Mouse (Mus musculus): ENCODE measurements at regions not wholly inside any gene's neighbourhood (a gene's known extent, or its start where the extent isn't known, plus 50 kb on each side); places are given as distances from the start of the nearest gene placed in this dataset.
A peak's percentile ranks its signal among the peaks of the same experiment; 100 is the strongest.

DNA sequence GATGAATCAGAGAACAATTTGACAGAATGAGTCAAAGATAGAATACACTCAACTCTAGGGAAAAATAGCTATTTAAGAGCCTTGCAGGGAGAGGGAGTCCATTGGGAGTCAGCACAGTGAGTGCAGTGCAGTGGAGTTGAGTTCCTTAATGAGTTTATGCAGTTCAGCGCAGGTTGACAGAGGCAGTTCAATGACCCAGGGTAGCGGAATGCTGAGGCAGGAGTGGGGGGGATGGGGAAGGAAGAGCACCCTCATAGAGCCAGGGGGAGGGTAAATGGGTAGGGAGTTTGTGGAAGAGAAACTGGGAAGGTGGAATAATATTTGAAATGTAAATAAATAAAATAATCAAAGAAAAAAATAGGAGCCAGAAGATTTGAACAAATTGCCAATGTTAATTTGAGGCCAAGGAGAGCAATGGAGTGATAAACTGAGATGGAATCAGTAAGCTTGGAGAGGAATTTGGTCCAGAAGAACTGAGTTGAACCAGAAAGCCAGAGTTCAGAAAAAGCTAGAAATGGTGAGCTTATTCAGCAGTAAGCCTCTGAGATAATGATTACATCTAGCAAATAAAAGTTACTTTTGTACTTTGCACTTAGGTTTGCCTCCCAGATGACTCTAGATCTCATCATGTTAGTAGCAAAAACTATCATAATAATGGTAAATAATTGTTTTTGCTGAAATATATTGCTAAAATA, 209.6 kb upstream of the Nrg3 start:
- ATAC-seq (ENCODE audit: low TSS enrichment), result no peak

DNA sequence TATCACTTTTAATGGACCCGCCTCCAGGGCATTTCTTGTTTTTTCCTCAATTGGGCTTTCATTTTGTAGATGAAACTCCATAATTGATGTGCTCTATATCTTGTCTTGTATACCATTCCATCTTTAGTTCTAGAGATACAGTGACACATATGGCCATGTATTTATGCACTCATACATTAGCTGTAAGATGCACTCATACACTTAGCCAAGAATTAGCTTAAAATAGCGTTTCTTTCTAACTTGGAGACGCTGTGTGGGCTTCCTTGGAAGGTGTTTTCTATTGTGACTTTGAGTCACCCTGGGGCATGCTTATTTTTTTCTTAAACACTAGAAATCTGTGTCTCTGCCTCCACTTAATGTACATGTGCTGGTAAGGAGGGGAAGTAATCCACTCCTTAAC, 205.3 kb upstream of the Nrg3 start:
- ATAC-seq (ENCODE audit: low TSS enrichment), result peak; percentile 73

DNA sequence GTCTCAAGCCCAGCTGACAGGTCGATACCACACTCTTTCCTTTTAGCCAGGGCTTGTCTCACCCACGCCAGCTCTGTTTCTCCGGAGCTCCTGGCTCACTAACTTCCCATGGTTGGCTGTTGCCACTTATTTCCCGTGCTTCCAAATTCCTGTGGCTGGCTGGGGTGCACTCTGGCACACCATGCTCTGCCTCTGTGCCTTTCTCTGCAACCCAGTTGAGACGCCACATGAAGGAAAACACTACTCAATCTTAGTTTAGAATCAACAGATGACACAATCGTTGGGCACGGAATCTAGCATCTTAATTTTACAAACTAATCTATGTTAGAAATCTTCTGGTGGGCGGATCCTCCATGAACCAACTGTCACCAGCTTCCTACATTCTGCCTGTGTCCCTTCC, 204.7 kb upstream of the Nrg3 start:
- ATAC-seq (ENCODE audit: low TSS enrichment), result peak; percentile 83

DNA sequence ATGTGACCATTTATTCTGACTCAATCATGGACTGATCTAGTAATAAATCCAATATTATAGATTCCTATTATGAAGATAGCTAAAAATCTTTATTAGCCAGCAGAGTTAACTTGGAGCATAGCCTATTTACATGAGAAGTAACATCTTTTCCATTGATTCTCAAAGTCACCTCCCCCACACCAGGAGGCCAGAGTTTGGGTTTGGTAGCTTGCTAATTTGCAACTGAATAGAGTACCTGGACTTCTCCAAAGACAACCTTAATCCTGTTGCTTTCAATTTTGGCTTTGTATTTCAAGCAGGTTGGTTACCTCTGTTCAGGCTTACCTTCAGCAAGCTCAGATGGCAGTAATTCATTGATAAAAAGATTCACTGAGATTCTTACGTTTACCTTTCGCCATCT, 165.9 kb upstream of the Nrg3 start:
- ATAC-seq (ENCODE audit: low TSS enrichment), result no peak

Data from frontal cortex, adult (tissue).